Comparison of ENCODE assay signal across 7 mouse cellular contexts in the genomic region with DNA sequence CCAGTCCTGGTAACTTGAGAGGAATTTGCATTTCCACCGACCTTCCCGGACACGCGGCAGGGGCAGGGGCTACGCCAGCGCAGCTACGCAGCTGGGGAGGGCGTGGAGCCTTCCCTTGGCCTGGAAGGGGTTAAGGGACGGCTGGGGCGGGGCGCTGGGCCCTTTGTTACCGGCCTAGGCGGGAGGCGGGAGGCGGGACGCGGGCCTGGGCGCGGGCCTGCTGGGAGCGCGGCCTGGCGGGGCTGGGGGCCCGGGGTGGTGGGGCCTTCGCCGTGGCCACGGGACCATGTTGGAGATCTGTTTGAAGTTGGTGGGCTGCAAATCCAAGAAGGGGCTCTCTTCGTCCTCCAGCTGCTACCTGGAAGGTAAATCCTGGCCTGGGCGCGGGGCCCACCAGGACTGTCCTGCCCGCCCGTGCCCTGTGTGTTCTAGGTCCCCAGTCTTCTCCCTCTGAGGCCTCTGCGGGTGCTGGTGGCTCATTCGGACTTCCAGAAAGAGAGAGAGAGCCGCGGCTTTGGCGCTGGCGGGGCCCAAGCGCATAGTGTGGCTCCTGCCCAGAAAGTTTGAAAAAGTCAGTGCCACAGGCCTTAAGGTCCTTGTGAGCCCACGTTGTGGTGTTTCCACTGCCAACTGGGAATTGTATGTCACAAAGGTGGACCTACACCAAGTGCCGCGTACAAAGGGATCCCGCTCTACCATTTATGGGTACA. TPM values are rescaled to one million over a fixed set of nuclear protein-coding genes. Genes with fewer than 3 reads are reported as not detected.
A peak's percentile ranks its signal among the peaks of the same experiment; 100 is the strongest.
DNase-seq lines count a peak whose midpoint lies in the region; ATAC-seq and TF ChIP-seq lines count a peak whose summit lies in the region.

No protein-coding gene starts in this region.

- no peaks in the 10 kb centered on the region for H3K9me3 ChIP-seq in forebrain, embryonic 13.5 days (replicated peaks)
- H3K9me3 ChIP-seq in limb, embryonic 12.5 days = no peaks in the 10 kb centered on the region
- H3K9me3 ChIP-seq in midbrain, embryonic 13.5 days = no peaks in the 10 kb centered on the region

- under 1% methylated on average over 42 of the region's 42 CpGs for WGBS in forebrain, embryonic 13.5 days
- WGBS in limb, embryonic 12.5 days = under 1% methylated on average over 42 of the region's 42 CpGs
- WGBS in midbrain, embryonic 13.5 days = under 1% methylated on average over 42 of the region's 42 CpGs

- peak overlapping the region; percentile 65 for H3K4me3 ChIP-seq in forebrain, embryonic 13.5 days
- H3K4me3 ChIP-seq in limb, embryonic 12.5 days (replicated peaks) = peak overlapping the region; percentile 89
- peak overlapping the region; percentile 80 for H3K4me3 ChIP-seq in midbrain, embryonic 13.5 days (replicated peaks)

- ATAC-seq in Patski = peak; percentile 69
- peak; percentile 94 for ATAC-seq in forebrain, embryonic 13.5 days
- peak; percentile 82 to 90 for ATAC-seq in hematopoietic stem cell, adult 5-6 weeks (replicated peaks in 1 of 2; ENCODE audit: insufficient read depth in 1 of 2, low FRiP score in 2 of 2, low TSS enrichment in 1 of 2, low read depth in 1 of 2, poor library complexity in 2 of 2, severe bottlenecking in 2 of 2)
- ATAC-seq in limb, embryonic 12.5 days (ENCODE audit: insufficient number of reproducible peaks, insufficient read depth, low FRiP score, low TSS enrichment, low read depth) = peak; percentile 94
- ATAC-seq in midbrain, embryonic 13.5 days = peak; percentile 92

- H3K36me3 ChIP-seq in forebrain, embryonic 13.5 days (ENCODE audit: poor library complexity, severe bottlenecking) = no peaks in the 10 kb centered on the region
- no peaks in the 10 kb centered on the region; the same call in 1 of the 2 replicates for H3K36me3 ChIP-seq in limb, embryonic 12.5 days
- H3K36me3 ChIP-seq in midbrain, embryonic 13.5 days = no peaks in the 10 kb centered on the region

- no peak for DNase-seq in Patski (ENCODE audit: low read depth, low spot score)
- DNase-seq in c-Kit-negative CD71-positive TER-119-positive erythroid progenitor cells, embryonic 14.5 days (ENCODE audit: low read depth, low spot score) = peak; percentile 11
- DNase-seq in spleen, postnatal 14 days (ENCODE audit: low spot score in 2 of 2) = peak; percentile 58 to 64

- no peak for TF ChIP-seq CTCF in Patski (IDR thresholded peaks at IDR 0.05)

- peak overlapping the region; percentile 87 for H3K4me2 ChIP-seq in forebrain, embryonic 13.5 days
- peak overlapping the region; percentile 91 for H3K4me2 ChIP-seq in limb, embryonic 12.5 days
- peak overlapping the region; percentile 92 for H3K4me2 ChIP-seq in midbrain, embryonic 13.5 days (replicated peaks)

- H3K9ac ChIP-seq in forebrain, embryonic 13.5 days = peak overlapping the region; percentile 92
- peak overlapping the region; percentile 99 for H3K9ac ChIP-seq in limb, embryonic 12.5 days (replicated peaks)
- H3K9ac ChIP-seq in midbrain, embryonic 13.5 days (replicated peaks) = peak overlapping the region; percentile 88

- CTCF ChIA-PET in Patski (lab: Charles Lee) = interaction anchor here (0.9 to 1.7 kb wide), 3 partner anchors 12 to 75 kb away, joined by 3 to 6 read pairs (median 3); no protein-coding TSS in a partner anchor

- in situ Hi-C loops in Patski (cut with MboI; ENCODE audit: low pct_unique_long_range_greater_than_20kb) = no loop called here

- no peaks in the 10 kb centered on the region for H3K27me3 ChIP-seq in Patski
- no peaks in the 10 kb centered on the region for H3K27me3 ChIP-seq in forebrain, embryonic 13.5 days
- H3K27me3 ChIP-seq in limb, embryonic 12.5 days = no peaks in the 10 kb centered on the region
- H3K27me3 ChIP-seq in midbrain, embryonic 13.5 days = no peaks in the 10 kb centered on the region

- H3K27ac ChIP-seq in forebrain, embryonic 13.5 days = peak overlapping the region; percentile 67
- H3K27ac ChIP-seq in limb, embryonic 12.5 days = peak overlapping the region; percentile 97
- H3K27ac ChIP-seq in midbrain, embryonic 13.5 days = peak overlapping the region; percentile 67

- H3K4me1 ChIP-seq in forebrain, embryonic 13.5 days = peaks cover 60% of the 10 kb centered on the region
- H3K4me1 ChIP-seq in limb, embryonic 12.5 days (replicated peaks) = peaks cover 36% of the 10 kb centered on the region
- peaks cover 43% of the 10 kb centered on the region for H3K4me1 ChIP-seq in midbrain, embryonic 13.5 days (replicated peaks)

- POLR2A ChIA-PET in Patski (lab: Charles Lee) = interaction anchor here (0.6 to 1.5 kb wide), 3 partner anchors 10 to 51 kb away, joined by 3 to 5 read pairs (median 3); a partner anchor contains a TSS

RNA-seq across cellular contexts. Expression of a gene that starts 50.5 kb away (rescaled TPM):
- polyA plus RNA-seq in Patski (2021) = not detected
- polyA plus RNA-seq in forebrain, embryonic 13.5 days (2015; fragmentation: Nextera tagmentation; extraction: Ambion mirVana) = 0.13 and 0.19 TPM in 2 replicates
- not detected in 2 replicates for total RNA-seq in hematopoietic stem cell, adult 5-6 weeks (2017)
- polyA plus RNA-seq in limb, embryonic 12.5 days (2016; fragmentation: Nextera tagmentation; extraction: Ambion mirVana) = 0.20 and 0.34 TPM in 2 replicates
- 0.06 and 0.12 TPM in 2 replicates for polyA plus RNA-seq in midbrain, embryonic 13.5 days (2015; fragmentation: Nextera tagmentation; extraction: Ambion mirVana)
